Mouse (Mus musculus): ENCODE measurements around the gene Olfr767. TPM values are rescaled to one million over a fixed set of nuclear protein-coding genes. Genes with fewer than 3 reads are reported as not detected.
"Not testable (repeated sequence)": the region's sequence is repeated elsewhere in the genome, so short reads cannot be mapped to it uniquely, and the experiment has no call there.

Gene Olfr767
- total RNA-seq (2017), result 0.12 TPM in 1 of 2 replicates, not detected in the other

GRCm38 (mm10) chr10:129082810-129083209, at the start of gene Olfr767:
Gene Olfr767, minus strand, starts transcription at chr10:129082910.
- not testable (repeated sequence) for ATAC-seq (ENCODE audit: extremely low read depth, insufficient number of reproducible peaks, low FRiP score, poor library complexity, severe bottlenecking)

- no peak for ATAC-seq (ENCODE audit: extremely low read depth, insufficient number of reproducible peaks, low FRiP score, poor library complexity, severe bottlenecking)
Observed at GRCm38 (mm10) chr10:129117761-129118160, 35.1 kb upstream of the Olfr767 start, which contains the start of gene Olfr769. Gene Olfr769, minus strand, starts transcription at chr10:129117861.

- ATAC-seq (ENCODE audit: extremely low read depth, insufficient number of reproducible peaks, low FRiP score, poor library complexity, severe bottlenecking), result no peak
Observed at GRCm38 (mm10) chr10:129115146-129115545, 32.4 kb upstream of the Olfr767 start.

- ATAC-seq (ENCODE audit: extremely low read depth, insufficient number of reproducible peaks, low FRiP score, poor library complexity, severe bottlenecking), result no peak
Observed at GRCm38 (mm10) chr10:129101231-129101630, 18.5 kb upstream of the Olfr767 start.

- ATAC-seq (ENCODE audit: extremely low read depth, insufficient number of reproducible peaks, low FRiP score, poor library complexity, severe bottlenecking), result no peak
Observed at GRCm38 (mm10) chr10:129099275-129099674, 16.6 kb upstream of the Olfr767 start, which contains the start of gene Olfr768. Gene Olfr768, minus strand, starts transcription at chr10:129099375.

- ATAC-seq (ENCODE audit: extremely low read depth, insufficient number of reproducible peaks, low FRiP score, poor library complexity, severe bottlenecking), result no peak
Observed at GRCm38 (mm10) chr10:129068877-129069276, 13.8 kb downstream of the Olfr767 start, which contains the start of gene Olfr766-ps1. Gene Olfr766-ps1, minus strand, starts transcription at chr10:129068977.

- not testable (repeated sequence) for ATAC-seq (ENCODE audit: extremely low read depth, insufficient number of reproducible peaks, low FRiP score, poor library complexity, severe bottlenecking)
Observed at GRCm38 (mm10) chr10:129049898-129050297, 32.8 kb downstream of the Olfr767 start, which contains the start of gene Olfr765. Gene Olfr765, minus strand, starts transcription at chr10:129049998.

GRCm38 (mm10) chr10:129039796-129040195, 42.9 kb downstream of the Olfr767 start, which contains the start of gene Olfr764-ps1:
Gene Olfr764-ps1, minus strand, starts transcription at chr10:129039896.
- no peak for ATAC-seq (ENCODE audit: extremely low read depth, insufficient number of reproducible peaks, low FRiP score, poor library complexity, severe bottlenecking)

GRCm38 (mm10) chr10:129028343-129028742, 54.4 kb downstream of the Olfr767 start:
- ATAC-seq (ENCODE audit: extremely low read depth, insufficient number of reproducible peaks, low FRiP score, poor library complexity, severe bottlenecking), result no peak

GRCm38 (mm10) chr10:129026018-129026662, 56.6 kb downstream of the Olfr767 start:
- 0 out of 2 replicates have a peak, but pooled peaks have one; percentile 30 for ATAC-seq (ENCODE audit: extremely low read depth, insufficient number of reproducible peaks, low FRiP score, poor library complexity, severe bottlenecking)

Other genes starting within 250 kb of the Olfr767 start
- 19.9 and 22.1 TPM in 2 replicates for gene Gdf11, start 191.2 kb downstream of the Olfr767 start, total RNA-seq (2017)
- gene Cd63, start 181.9 kb downstream of the Olfr767 start, total RNA-seq (2017), result 22.8 and 30.5 TPM in 2 replicates
- 7.4 and 9.5 TPM in 2 replicates for gene Rdh5, start 160.0 kb downstream of the Olfr767 start, total RNA-seq (2017)
- 58.3 and 85.6 TPM in 2 replicates for gene Bloc1s1, start 158.9 kb downstream of the Olfr767 start, total RNA-seq (2017)
- gene Itga7, start 149.1 kb downstream of the Olfr767 start, total RNA-seq (2017), result 0.25 and 0.35 TPM in 2 replicates
- gene Mettl7b, start 121.9 kb downstream of the Olfr767 start, total RNA-seq (2017), result not detected in 2 replicates
- 0.12 TPM in 1 of 2 replicates, not detected in the other for gene Olfr9, start 93.5 kb downstream of the Olfr767 start, total RNA-seq (2017)
- gene Olfr763, start 72.1 kb downstream of the Olfr767 start, total RNA-seq (2017), result not detected in 2 replicates
- not detected in 2 replicates for gene Olfr764-ps1, start 43.0 kb downstream of the Olfr767 start, total RNA-seq (2017)
- not detected in 2 replicates for gene Olfr765, start 32.9 kb downstream of the Olfr767 start, total RNA-seq (2017)
- not detected in 2 replicates for gene Olfr766-ps1, start 13.9 kb downstream of the Olfr767 start, total RNA-seq (2017)
- not detected in 2 replicates for gene Olfr768, start 16.5 kb upstream of the Olfr767 start, total RNA-seq (2017)
- gene Olfr769, start 35.0 kb upstream of the Olfr767 start, total RNA-seq (2017), result not detected in 2 replicates
- not detected in 2 replicates for gene Olfr770, start 56.1 kb upstream of the Olfr767 start, total RNA-seq (2017)
- gene Olfr771, start 81.8 kb upstream of the Olfr767 start, total RNA-seq (2017), result not detected in 2 replicates
- not detected in 2 replicates for gene Olfr772, start 95.0 kb upstream of the Olfr767 start, total RNA-seq (2017)
- gene Olfr773, start 104.5 kb upstream of the Olfr767 start, total RNA-seq (2017), result not detected in 2 replicates
- 0.93 TPM in 1 of 2 replicates, not detected in the other for gene Olfr774, start 153.3 kb upstream of the Olfr767 start, total RNA-seq (2017)
- gene Olfr775, start 165.5 kb upstream of the Olfr767 start, total RNA-seq (2017), result not detected in 2 replicates
- gene Olfr776, start 176.2 kb upstream of the Olfr767 start, total RNA-seq (2017), result not detected in 2 replicates
- not detected in 2 replicates for gene Olfr777, start 188.6 kb upstream of the Olfr767 start, total RNA-seq (2017)
- not detected in 2 replicates for gene Olfr780, start 235.2 kb upstream of the Olfr767 start, total RNA-seq (2017)
- not detected in 2 replicates for gene Olfr781, start 245.9 kb upstream of the Olfr767 start, total RNA-seq (2017)

Data from neutrophil, adult 5-6 weeks (primary cell).